Mouse (Mus musculus): ENCODE data around the gene Efna3. TPM values are rescaled to one million over a fixed set of nuclear protein-coding genes. Genes with fewer than 3 reads are reported as not detected.
A peak's percentile ranks its signal among the peaks of the same experiment; 100 is the strongest.

The Efna3 gene
- polyA plus RNA-seq, 1 experiment from 2014 or later, result 11.9 TPM

GRCm38 (mm10) chr3:89337062-89337720, 14.4 kb upstream of the Efna3 start:
- H3K27me3 ChIP-seq, result no peaks in the 10 kb centered on the region
- H3K4me1 ChIP-seq, result peaks cover 71% of the 10 kb centered on the region
- ATAC-seq (replicated peaks; ENCODE audit: low FRiP score), result no peak
- H3K4me2 ChIP-seq, result peak overlapping the region; percentile 75
- H3K27ac ChIP-seq, result peak overlapping the region; percentile 94
- peaks cover 44% of the 10 kb centered on the region for H3K36me3 ChIP-seq
- no peaks in the 10 kb centered on the region for H3K9me3 ChIP-seq (replicated peaks)
- peak overlapping the region; percentile 96 for H3K9ac ChIP-seq
- H3K4me3 ChIP-seq (replicated peaks), result peak overlapping the region; percentile 96
- 3% methylated on average over 20 of the region's 21 CpGs for WGBS

GRCm38 (mm10) chr3:89336529-89336928, 13.8 kb upstream of the Efna3 start:
- WGBS, result 21% methylated on average over 6 of the region's 6 CpGs
- peak overlapping the region; percentile 96 for H3K9ac ChIP-seq
- H3K4me1 ChIP-seq, result peaks cover 77% of the 10 kb centered on the region
- peaks cover 37% of the 10 kb centered on the region for H3K36me3 ChIP-seq
- peak overlapping the region; percentile 94 for H3K27ac ChIP-seq
- H3K4me2 ChIP-seq, result peak overlapping the region; percentile 75
- H3K27me3 ChIP-seq, result no peaks in the 10 kb centered on the region
- H3K4me3 ChIP-seq (replicated peaks), result peak overlapping the region; percentile 96
- H3K9me3 ChIP-seq (replicated peaks), result no peaks in the 10 kb centered on the region
- no peak for ATAC-seq (replicated peaks; ENCODE audit: low FRiP score)

GRCm38 (mm10) chr3:89333053-89333452, 10.3 kb upstream of the Efna3 start:
- Histone ChIP-seq H3K27ac (no peak overlapping the region), H3K4me3 (replicated peaks) (no peak overlapping the region), H3K36me3 (peaks cover 30% of the 10 kb centered on the region), H3K4me2 (no peak overlapping the region), H3K9me3 (replicated peaks) (no peaks in the 10 kb centered on the region), H3K27me3 (0 out of 2 replicates have a peak, but pooled peaks cover 4% of the 10 kb centered on the region), H3K4me1 (peaks cover 64% of the 10 kb centered on the region), H3K9ac (no peak overlapping the region)
- 56% methylated on average over 11 of the region's 11 CpGs for WGBS
- no peak for ATAC-seq (replicated peaks; ENCODE audit: low FRiP score)

- peaks cover 30% of the 10 kb centered on the region for H3K36me3 ChIP-seq
- no peak overlapping the region for H3K9ac ChIP-seq
- 38% methylated on average over 12 of the region's 12 CpGs for WGBS
- H3K4me2 ChIP-seq, result no peak overlapping the region
- H3K4me1 ChIP-seq, result peaks cover 67% of the 10 kb centered on the region
- H3K9me3 ChIP-seq (replicated peaks), result no peaks in the 10 kb centered on the region
- no peak overlapping the region for H3K4me3 ChIP-seq (replicated peaks)
- peak overlapping the region; percentile 46; the same call in 1 of the 2 replicates for H3K27ac ChIP-seq
- 0 out of 2 replicates have a peak, but pooled peaks cover 4% of the 10 kb centered on the region for H3K27me3 ChIP-seq
- ATAC-seq (replicated peaks; ENCODE audit: low FRiP score), result no peak
Observed at GRCm38 (mm10) chr3:89332476-89332875, 9.7 kb upstream of the Efna3 start.

- 0 out of 2 replicates have a peak, but pooled peaks cover 4% of the 10 kb centered on the region for H3K27me3 ChIP-seq
- peaks cover 30% of the 10 kb centered on the region for H3K36me3 ChIP-seq
- H3K9ac ChIP-seq, result no peak overlapping the region
- H3K4me1 ChIP-seq, result peaks cover 70% of the 10 kb centered on the region
- 37% methylated on average over 10 of the region's 10 CpGs for WGBS
- no peak for ATAC-seq (replicated peaks; ENCODE audit: low FRiP score)
- H3K27ac ChIP-seq, result no peak overlapping the region
- H3K4me3 ChIP-seq (replicated peaks), result no peak overlapping the region
- no peaks in the 10 kb centered on the region for H3K9me3 ChIP-seq (replicated peaks)
- no peak overlapping the region for H3K4me2 ChIP-seq
Observed at GRCm38 (mm10) chr3:89332013-89332412, 9.2 kb upstream of the Efna3 start.

GRCm38 (mm10) chr3:89331561-89331960, 8.8 kb upstream of the Efna3 start:
- Histone ChIP-seq H3K4me2 (no peak overlapping the region), H3K9ac (no peak overlapping the region), H3K36me3 (peaks cover 30% of the 10 kb centered on the region), H3K27ac (no peak overlapping the region), H3K4me3 (replicated peaks) (no peak overlapping the region), H3K27me3 (0 out of 2 replicates have a peak, but pooled peaks cover 4% of the 10 kb centered on the region), H3K9me3 (replicated peaks) (no peaks in the 10 kb centered on the region), H3K4me1 (peaks cover 68% of the 10 kb centered on the region)
- ATAC-seq (replicated peaks; ENCODE audit: low FRiP score), result no peak
- WGBS, result 66% methylated on average over 13 of the region's 13 CpGs

GRCm38 (mm10) chr3:89330948-89331347, 8.2 kb upstream of the Efna3 start:
- Histone ChIP-seq H3K27me3 (0 out of 2 replicates have a peak, but pooled peaks cover 4% of the 10 kb centered on the region), H3K4me3 (replicated peaks) (no peak overlapping the region), H3K4me1 (peaks cover 62% of the 10 kb centered on the region), H3K27ac (no peak overlapping the region), H3K9me3 (replicated peaks) (no peaks in the 10 kb centered on the region), H3K36me3 (peaks cover 30% of the 10 kb centered on the region), H3K9ac (no peak overlapping the region), H3K4me2 (no peak overlapping the region)
- WGBS, result 22% methylated on average over 10 of the region's 10 CpGs
- 0 out of 2 replicates have a peak, but pooled peaks have one; percentile 33 for ATAC-seq (replicated peaks; ENCODE audit: low FRiP score)

GRCm38 (mm10) chr3:89330346-89330745, 7.6 kb upstream of the Efna3 start:
- Histone ChIP-seq H3K4me3 (replicated peaks) (no peak overlapping the region), H3K27me3 (0 out of 2 replicates have a peak, but pooled peaks cover 4% of the 10 kb centered on the region)

GRCm38 (mm10) chr3:89328623-89329022, 5.9 kb upstream of the Efna3 start:
- Histone ChIP-seq H3K9ac (no peak overlapping the region), H3K27me3 (peaks cover 11% of the 10 kb centered on the region; the same call in 1 of the 2 replicates), H3K4me3 (replicated peaks) (no peak overlapping the region), H3K9me3 (replicated peaks) (no peaks in the 10 kb centered on the region), H3K4me1 (peaks cover 45% of the 10 kb centered on the region), H3K4me2 (no peak overlapping the region), H3K36me3 (peaks cover 12% of the 10 kb centered on the region), H3K27ac (no peak overlapping the region)
- ATAC-seq (replicated peaks; ENCODE audit: low FRiP score), result peak; percentile 28; the same call in 1 of the 2 replicates
- 18% methylated on average over 4 of the region's 4 CpGs for WGBS

More at GRCm38 (mm10) chr3:89330346-89330745, 7.6 kb upstream of the Efna3 start:
- Histone ChIP-seq H3K4me2 (no peak overlapping the region), H3K9me3 (replicated peaks) (no peaks in the 10 kb centered on the region), H3K9ac (no peak overlapping the region), H3K4me1 (peaks cover 56% of the 10 kb centered on the region), H3K27ac (no peak overlapping the region), H3K36me3 (peaks cover 30% of the 10 kb centered on the region)
- ATAC-seq (replicated peaks; ENCODE audit: low FRiP score), result no peak
- 54% methylated on average over 3 of the region's 3 CpGs for WGBS

GRCm38 (mm10) chr3:89327371-89327870, 4.7 kb upstream of the Efna3 start:
- no peak for ATAC-seq (replicated peaks; ENCODE audit: low FRiP score)
- H3K9ac ChIP-seq, result no peak overlapping the region
- 20% methylated on average over 9 of the region's 9 CpGs for WGBS
- H3K4me2 ChIP-seq, result peak overlapping the region; percentile 6; the same call in 1 of the 2 replicates
- H3K27me3 ChIP-seq, result peaks cover 13% of the 10 kb centered on the region; the same call in 1 of the 2 replicates
- no peak overlapping the region for H3K27ac ChIP-seq
- peaks cover under 1% of the 10 kb centered on the region; the same call in 1 of the 2 replicates for H3K36me3 ChIP-seq
- H3K4me1 ChIP-seq, result peaks cover 43% of the 10 kb centered on the region
- H3K4me3 ChIP-seq (replicated peaks), result no peak overlapping the region
- H3K9me3 ChIP-seq (replicated peaks), result no peaks in the 10 kb centered on the region

GRCm38 (mm10) chr3:89325882-89326281, 3.1 kb upstream of the Efna3 start:
- Histone ChIP-seq H3K9ac (no peak overlapping the region), H3K4me1 (peaks cover 44% of the 10 kb centered on the region), H3K9me3 (replicated peaks) (no peaks in the 10 kb centered on the region), H3K4me3 (replicated peaks) (no peak overlapping the region), H3K36me3 (no peaks in the 10 kb centered on the region), H3K27me3 (peaks cover 26% of the 10 kb centered on the region), H3K4me2 (no peak overlapping the region), H3K27ac (no peak overlapping the region)
- WGBS, result 95% methylated on average over 8 of the region's 8 CpGs
- no peak for ATAC-seq (replicated peaks; ENCODE audit: low FRiP score)

- 0 out of 2 replicates have a peak, but pooled peaks have one; percentile 0 for ATAC-seq (replicated peaks; ENCODE audit: low FRiP score)
- H3K4me2 ChIP-seq, result peak overlapping the region; percentile 99
- 1% methylated on average over 14 of the region's 14 CpGs for WGBS
- peak overlapping the region; percentile 70 for H3K4me3 ChIP-seq (replicated peaks)
- H3K27me3 ChIP-seq, result peaks cover 52% of the 10 kb centered on the region
- H3K4me1 ChIP-seq, result peaks cover 59% of the 10 kb centered on the region
- peak overlapping the region; percentile 37; the same call in 1 of the 2 replicates for H3K27ac ChIP-seq
- no peaks in the 10 kb centered on the region for H3K9me3 ChIP-seq (replicated peaks)
- peak overlapping the region; percentile 56 for H3K9ac ChIP-seq
- no peaks in the 10 kb centered on the region for H3K36me3 ChIP-seq
Observed at GRCm38 (mm10) chr3:89322131-89322500, 649 bp downstream of the Efna3 start.
